Mouse (Mus musculus): ENCODE measurements around the gene Stpg3.

DNA sequence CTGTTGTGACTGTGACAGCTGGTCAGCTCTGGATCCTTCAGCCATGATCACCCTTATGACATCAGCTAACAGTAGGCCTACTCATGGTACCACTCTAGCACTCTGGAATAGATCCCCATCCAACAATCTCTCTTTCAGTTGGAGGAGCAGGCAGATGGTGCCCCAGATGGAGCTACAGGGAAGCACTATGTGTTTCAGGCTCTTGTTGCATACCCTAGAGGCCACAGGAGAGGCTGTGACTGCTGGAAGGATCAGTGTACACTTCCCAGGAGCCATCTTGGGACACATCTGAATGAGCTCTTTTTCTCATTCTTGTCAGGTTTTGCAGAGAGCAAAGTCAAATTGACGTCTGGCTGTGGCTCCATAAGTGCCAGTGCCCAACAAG is 42.7 kb downstream of the Stpg3 start:
- TF ChIP-seq CTCF (IDR thresholded peaks at IDR 0.05; ENCODE audit: control insufficient read depth, insufficient read depth, insufficient read length) (no peak), MAX (IDR thresholded peaks at IDR 0.05) (no peak), MYOD1 (IDR thresholded peaks at IDR 0.05; ENCODE audit: control insufficient read depth, insufficient read length, low read depth) (no peak), USF1 (IDR thresholded peaks at IDR 0.05; ENCODE audit: low read depth) (no peak), CEBPB (IDR thresholded peaks at IDR 0.05; ENCODE audit: low read depth) (no peak), MYOG (IDR thresholded peaks at IDR 0.05; ENCODE audit: control insufficient read depth, extremely low read depth, insufficient read length) (no peak), FOSL1 (IDR thresholded peaks at IDR 0.05; ENCODE audit: insufficient read depth, low read length, poor library complexity, severe bottlenecking) (no peak)

Data from C2C12 (cell line).